Mouse (Mus musculus): Measurements from ENCODE around the gene Olfr291. TPM values are rescaled to one million over a fixed set of nuclear protein-coding genes. Genes with fewer than 3 reads are reported as not detected.

Gene Olfr291
- not detected in 2 replicates for polyA plus RNA-seq (2015; fragmentation: Nextera tagmentation; extraction: Ambion mirVana)

DNA sequence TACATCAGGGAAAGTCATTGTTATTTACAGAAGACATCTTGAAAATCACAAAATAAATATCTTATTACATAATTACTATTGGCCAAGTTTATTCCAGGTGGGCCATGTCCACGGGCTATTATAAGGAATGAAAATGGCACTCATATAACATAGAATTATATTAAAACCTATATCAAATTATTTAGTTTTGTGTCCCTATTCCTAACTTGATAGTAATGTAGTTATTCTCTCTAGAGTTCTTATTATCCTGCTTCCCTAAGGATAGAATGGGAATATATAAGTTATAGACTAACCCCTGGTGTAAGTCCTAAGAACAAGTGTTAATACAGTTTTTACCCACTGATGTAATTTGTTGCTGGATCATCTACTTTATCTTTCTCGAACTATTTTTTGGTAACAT is at the start of gene Olfr291:
Olfr291 (plus strand) TSS at position 301 of the 400 bp plus-strand sequence.
- H3K27me3 ChIP-seq (replicated peaks; ENCODE audit: control insufficient read depth, insufficient read depth, low read length), result no peaks in the 10 kb centered on the region
- H3K4me1 ChIP-seq (replicated peaks; ENCODE audit: control insufficient read depth, insufficient read depth, low read length), result no peaks in the 10 kb centered on the region
- WGBS, result 78% methylated on average over 2 of the region's 2 CpGs
- H3K9me3 ChIP-seq (ENCODE audit: control insufficient read depth), result no peaks in the 10 kb centered on the region
- H3K36me3 ChIP-seq (ENCODE audit: control insufficient read depth, insufficient read depth), result no peaks in the 10 kb centered on the region
- H3K27ac ChIP-seq (ENCODE audit: low read depth, low read length), result no peak within 1 kb of the TSS
- ATAC-seq, result no peak
- H3K4me3 ChIP-seq (ENCODE audit: low read depth, low read length), result no peak within 1 kb of the TSS
- no peak within 1 kb of the TSS for H3K9ac ChIP-seq (ENCODE audit: low read depth, low read length)
- H3K4me2 ChIP-seq (replicated peaks; ENCODE audit: low read depth), result no peak within 1 kb of the TSS
- no peak for TF ChIP-seq CTCF (IDR thresholded peaks at IDR 0.05; ENCODE audit: low read depth)

DNA sequence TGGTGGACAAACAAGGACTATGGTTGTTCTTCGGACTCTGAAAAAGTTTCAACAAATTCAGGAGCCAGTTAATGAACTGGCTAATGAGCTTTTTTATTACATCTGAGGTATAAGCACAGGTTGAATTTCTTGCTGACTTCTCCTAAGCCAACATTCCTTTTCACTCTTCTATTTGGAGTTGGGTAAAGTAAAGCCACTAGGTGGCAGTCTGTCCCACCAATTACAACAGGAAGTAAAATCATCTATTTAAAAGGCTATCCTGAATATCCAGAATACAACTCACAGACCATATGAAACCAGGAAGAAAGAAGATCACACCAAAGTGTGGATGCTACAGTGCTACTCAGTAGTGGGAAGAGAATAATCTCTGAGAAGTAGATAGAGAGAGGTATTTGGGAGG is 48.1 kb upstream of the Olfr291 start:
- no peak overlapping the region for H3K4me3 ChIP-seq (ENCODE audit: low read depth, low read length)
- H3K36me3 ChIP-seq (ENCODE audit: control insufficient read depth, insufficient read depth), result no peaks in the 10 kb centered on the region
- no peak overlapping the region for H3K27ac ChIP-seq (ENCODE audit: low read depth, low read length)
- no peak overlapping the region for H3K9ac ChIP-seq (ENCODE audit: low read depth, low read length)
- ATAC-seq, result no peak
- peak; percentile 58 for TF ChIP-seq CTCF (IDR thresholded peaks at IDR 0.05; ENCODE audit: low read depth)
- no peak overlapping the region for H3K4me2 ChIP-seq (replicated peaks; ENCODE audit: low read depth)
- H3K4me1 ChIP-seq (replicated peaks; ENCODE audit: control insufficient read depth, insufficient read depth, low read length), result no peaks in the 10 kb centered on the region
- H3K9me3 ChIP-seq (ENCODE audit: control insufficient read depth), result no peaks in the 10 kb centered on the region
- 36% methylated on average over 1 of the region's 1 CpGs for WGBS
- no peaks in the 10 kb centered on the region for H3K27me3 ChIP-seq (replicated peaks; ENCODE audit: control insufficient read depth, insufficient read depth, low read length)

DNA sequence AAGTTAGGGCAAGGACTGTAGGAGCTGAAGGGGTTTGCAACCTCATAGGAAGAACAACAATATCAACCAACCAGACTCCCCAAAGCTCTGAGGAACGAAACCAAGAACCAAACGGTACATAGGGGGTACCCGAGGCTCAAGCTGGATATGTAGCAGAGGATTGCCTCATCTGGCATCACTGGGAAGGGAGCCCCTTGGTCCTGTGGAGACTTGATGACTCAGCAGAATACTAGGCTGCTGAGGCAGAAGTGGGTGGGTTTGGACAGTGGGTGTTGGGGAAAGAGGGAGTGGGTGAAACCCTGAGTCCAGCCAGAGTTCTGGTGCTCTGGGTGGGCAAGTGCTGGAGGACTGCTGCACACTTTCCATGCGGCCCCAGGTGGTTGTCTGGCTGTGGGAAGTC is 47.2 kb upstream of the Olfr291 start:
- ATAC-seq, result no peak
- TF ChIP-seq CTCF (IDR thresholded peaks at IDR 0.05; ENCODE audit: low read depth), result no peak
- no peaks in the 10 kb centered on the region for H3K36me3 ChIP-seq (ENCODE audit: control insufficient read depth, insufficient read depth)
- H3K4me2 ChIP-seq (replicated peaks; ENCODE audit: low read depth), result no peak overlapping the region
- no peak overlapping the region for H3K27ac ChIP-seq (ENCODE audit: low read depth, low read length)
- no peaks in the 10 kb centered on the region for H3K9me3 ChIP-seq (ENCODE audit: control insufficient read depth)
- no peak overlapping the region for H3K4me3 ChIP-seq (ENCODE audit: low read depth, low read length)
- H3K9ac ChIP-seq (ENCODE audit: low read depth, low read length), result no peak overlapping the region
- 79% methylated on average over 4 of the region's 4 CpGs for WGBS
- no peaks in the 10 kb centered on the region for H3K27me3 ChIP-seq (replicated peaks; ENCODE audit: control insufficient read depth, insufficient read depth, low read length)
- no peaks in the 10 kb centered on the region for H3K4me1 ChIP-seq (replicated peaks; ENCODE audit: control insufficient read depth, insufficient read depth, low read length)

DNA sequence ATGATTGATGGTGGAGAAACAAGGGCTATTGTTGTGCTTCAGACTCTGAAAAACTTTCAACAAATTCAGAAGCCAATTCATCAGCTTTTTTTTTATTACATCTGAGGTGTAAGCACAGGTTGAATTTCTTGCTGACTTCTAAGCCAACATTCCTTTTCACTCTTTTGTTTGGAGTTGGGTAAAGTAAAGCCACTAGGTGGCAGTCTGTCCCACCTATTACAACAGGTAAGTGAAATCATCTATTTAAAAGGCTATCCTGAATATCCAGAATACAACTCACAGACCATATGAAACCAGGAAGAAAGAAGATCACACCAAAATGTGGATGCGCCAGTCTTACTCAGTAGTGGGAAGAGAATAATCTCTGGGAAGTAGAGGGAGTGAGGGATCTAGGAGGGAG is 31.2 kb downstream of the Olfr291 start:
- Histone ChIP-seq H3K27ac (ENCODE audit: low read depth, low read length) (no peak overlapping the region), H3K36me3 (ENCODE audit: control insufficient read depth, insufficient read depth) (no peaks in the 10 kb centered on the region), H3K4me2 (replicated peaks; ENCODE audit: low read depth) (no peak overlapping the region), H3K27me3 (replicated peaks; ENCODE audit: control insufficient read depth, insufficient read depth, low read length) (no peaks in the 10 kb centered on the region), H3K9me3 (ENCODE audit: control insufficient read depth) (no peaks in the 10 kb centered on the region), H3K4me1 (replicated peaks; ENCODE audit: control insufficient read depth, insufficient read depth, low read length) (no peaks in the 10 kb centered on the region), H3K9ac (ENCODE audit: low read depth, low read length) (no peak overlapping the region), H3K4me3 (ENCODE audit: low read depth, low read length) (no peak overlapping the region)
- 40% methylated on average over 1 of the region's 1 CpGs for WGBS
- no peak for ATAC-seq
- peak; percentile 25; the same call in 1 of the 2 replicates for TF ChIP-seq CTCF (IDR thresholded peaks at IDR 0.05; ENCODE audit: low read depth)

Other genes starting within 250 kb of the Olfr291 start
- gene Fah, start 246.8 kb upstream of the Olfr291 start, polyA plus RNA-seq (2015; fragmentation: Nextera tagmentation; extraction: Ambion mirVana), result 11.1 and 16.5 TPM in 2 replicates
- 178 and 188 TPM in 2 replicates for gene Zfand6, start 163.6 kb upstream of the Olfr291 start, polyA plus RNA-seq (2015; fragmentation: Nextera tagmentation; extraction: Ambion mirVana)
- gene Vmn2r65, start 110.6 kb downstream of the Olfr291 start, polyA plus RNA-seq (2015; fragmentation: Nextera tagmentation; extraction: Ambion mirVana), result not detected in 2 replicates
- not detected in 2 replicates for gene Vmn2r66, start 158.7 kb downstream of the Olfr291 start, polyA plus RNA-seq (2015; fragmentation: Nextera tagmentation; extraction: Ambion mirVana)